Mouse (Mus musculus): ENCODE measurements around the gene Abhd6. TPM values are rescaled to one million over a fixed set of nuclear protein-coding genes. Genes with fewer than 3 reads are reported as not detected.

Gene Abhd6
- total and polyA plus RNA-seq, 3 experiments, result not detected

DNA sequence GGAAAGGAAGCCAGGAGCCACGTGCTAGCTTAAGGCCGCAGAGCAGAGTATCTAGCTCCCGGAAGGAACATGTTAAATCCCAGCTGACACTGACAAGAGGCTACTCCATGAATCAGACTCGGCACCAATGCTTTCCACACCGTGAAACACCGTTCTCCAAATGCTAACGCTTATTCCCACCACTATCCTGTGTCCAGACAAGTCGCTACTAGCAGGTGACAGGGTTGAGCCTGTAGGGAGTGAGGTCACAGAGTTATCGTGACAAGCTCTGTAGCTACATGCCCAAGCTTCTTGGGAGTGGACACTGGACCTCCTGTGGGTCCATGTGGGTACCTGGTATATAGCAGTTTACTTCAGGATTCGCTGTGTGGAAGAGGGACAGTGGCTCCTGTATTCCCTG is 46.3 kb upstream of the Abhd6 start:
- Histone ChIP-seq H3K4me1 (ENCODE audit: control insufficient read depth in 1 of 2, insufficient read depth in 2 of 2, low read length in 2 of 2) (no peaks in the 10 kb centered on the region), H3K36me3 (ENCODE audit: control insufficient read depth in 1 of 2, insufficient read depth in 2 of 2, low read length in 2 of 2) (no peaks in the 10 kb centered on the region), H3K9ac (ENCODE audit: control insufficient read depth, low read depth, low read length, poor library complexity, severe bottlenecking) (no peak overlapping the region), H3K27ac (ENCODE audit: control insufficient read depth, low read depth, low read length) (no peak overlapping the region), H3K79me2 (ENCODE audit: control insufficient read depth, insufficient read depth, low read length, poor library complexity) (no peaks in the 10 kb centered on the region), H3K9me3 (replicated peaks; ENCODE audit: insufficient read depth, low read length) (no peaks in the 10 kb centered on the region), H3K4me3 (ENCODE audit: control insufficient read depth in 1 of 2, insufficient read depth in 1 of 2, low read depth in 2 of 2, low read length in 2 of 2) (no peak overlapping the region), H3K27me3 (ENCODE audit: control insufficient read depth in 1 of 2, insufficient read depth in 2 of 2, low read length in 2 of 2) (peaks cover 0 to 2% of the 10 kb centered on the region in 2 experiments; a peak in 1 of 4 replicates)
- no peak for DNase-seq (ENCODE audit: low read depth, low spot score)
- no peak for TF ChIP-seq POLR2AphosphoS2 (IDR thresholded peaks at IDR 0.05; ENCODE audit: low read length)
- no peak for TF ChIP-seq RCOR1 (IDR thresholded peaks at IDR 0.05; ENCODE audit: low read depth, low read length)
- TF ChIP-seq NRF1 (IDR thresholded peaks at IDR 0.05; ENCODE audit: insufficient read depth, low read depth, low read length, poor library complexity, severe bottlenecking), result no peak
- TF ChIP-seq TAL1 (IDR thresholded peaks at IDR 0.05; ENCODE audit: low read length), result no peak
- no peak for TF ChIP-seq HCFC1 (IDR thresholded peaks at IDR 0.05; ENCODE audit: low read depth, low read length)
- no peak for TF ChIP-seq CHD2 (IDR thresholded peaks at IDR 0.05; ENCODE audit: low read length)
- no peak for TF ChIP-seq ETS1 (IDR thresholded peaks at IDR 0.05; ENCODE audit: low read depth, low read length)
- TF ChIP-seq BHLHE40 (IDR thresholded peaks at IDR 0.05; ENCODE audit: borderline replicate concordance, low read depth, low read length), result no peak

GRCm38 (mm10) chr14:7957049-7957448 is 45.7 kb upstream of the Abhd6 start, which contains the start of gene Gm45521:
Gm45521 (plus strand) TSS chr14:7957288.
- Histone ChIP-seq H3K9ac (ENCODE audit: control insufficient read depth, low read depth, low read length, poor library complexity, severe bottlenecking) (no peak within 1 kb of the TSS), H3K4me3 (ENCODE audit: control insufficient read depth in 1 of 2, insufficient read depth in 1 of 2, low read depth in 2 of 2, low read length in 2 of 2) (no peak within 1 kb of the TSS), H3K27me3 (ENCODE audit: control insufficient read depth in 1 of 2, insufficient read depth in 2 of 2, low read length in 2 of 2) (peaks cover 0 to 2% of the 10 kb centered on the region in 2 experiments; a peak in 2 of 4 replicates), H3K4me1 (ENCODE audit: control insufficient read depth in 1 of 2, insufficient read depth in 2 of 2, low read length in 2 of 2) (no peaks in the 10 kb centered on the region), H3K79me2 (ENCODE audit: control insufficient read depth, insufficient read depth, low read length, poor library complexity) (no peaks in the 10 kb centered on the region), H3K9me3 (replicated peaks; ENCODE audit: insufficient read depth, low read length) (no peaks in the 10 kb centered on the region), H3K27ac (ENCODE audit: control insufficient read depth, low read depth, low read length) (no peak within 1 kb of the TSS), H3K36me3 (ENCODE audit: control insufficient read depth in 1 of 2, insufficient read depth in 2 of 2, low read length in 2 of 2) (no peaks in the 10 kb centered on the region)
- TF ChIP-seq TCF12 (IDR thresholded peaks at IDR 0.05; ENCODE audit: low read depth, low read length) (no peak), KAT2A (conservative IDR thresholded peaks at IDR 0.05; ENCODE audit: low read depth, low read length) (no peak), MXI1 (IDR thresholded peaks at IDR 0.05; ENCODE audit: low read depth, low read length) (no peak), HCFC1 (IDR thresholded peaks at IDR 0.05; ENCODE audit: low read depth, low read length) (no peak), CHD2 (IDR thresholded peaks at IDR 0.05; ENCODE audit: low read length) (no peak), POLR2AphosphoS2 (IDR thresholded peaks at IDR 0.05; ENCODE audit: low read length) (no peak), ZC3H11A (IDR thresholded peaks at IDR 0.05; ENCODE audit: low read depth, low read length) (no peak), CTCF (IDR thresholded peaks at IDR 0.05 in 2 of 3, conservative IDR thresholded peaks at IDR 0.05 in 1 of 3; ENCODE audit: control insufficient read depth in 1 of 3, insufficient read depth in 1 of 3, low read depth in 2 of 3, low read length in 3 of 3, poor library complexity in 1 of 3, severe bottlenecking in 1 of 3) (no peak), JUND (IDR thresholded peaks at IDR 0.05; ENCODE audit: low read depth, low read length) (no peak), RAD21 (IDR thresholded peaks at IDR 0.05; ENCODE audit: low read depth, low read length) (no peak), MEF2A (IDR thresholded peaks at IDR 0.05; ENCODE audit: extremely low read depth, insufficient replicate concordance, low read depth, low read length, poor library complexity, severe bottlenecking) (no peak), MAFK (IDR thresholded peaks at IDR 0.05; ENCODE audit: borderline replicate concordance, low read depth, low read length) (no peak), ZMIZ1 (IDR thresholded peaks at IDR 0.05; ENCODE audit: low read depth, low read length) (no peak), SIN3A (IDR thresholded peaks at IDR 0.05; ENCODE audit: low read length) (no peak)
- DNase-seq (ENCODE audit: low read depth, low spot score), result no peak
